Mouse (Mus musculus): ENCODE measurements at regions not wholly inside any gene's neighbourhood (a gene's known extent, or its start where the extent isn't known, plus 50 kb on each side); places are given as distances from the start of the nearest gene placed in this dataset.
A peak's percentile ranks its signal among the peaks of the same experiment; 100 is the strongest.

GRCm38 (mm10) chr11:114303636-114304354 is 236.9 kb upstream of the Sdk2 start:
- no peaks in the 10 kb centered on the region for H3K9me3 ChIP-seq (ENCODE audit: low read length)
- no peak overlapping the region for H3K4me2 ChIP-seq (ENCODE audit: low read depth, low read length)
- H3K36me3 ChIP-seq (ENCODE audit: insufficient read depth, low read length) = no peaks in the 10 kb centered on the region
- no peak overlapping the region for H3K27ac ChIP-seq
- ATAC-seq (peak; percentile 95), DNase-seq (ENCODE audit: low spot score) (peak; percentile 83)
- no peak overlapping the region for H3K4me3 ChIP-seq (ENCODE audit: low read length)
- TF ChIP-seq CTCF (IDR thresholded peaks at IDR 0.05; ENCODE audit: low read depth) = no peak; the same call in 1 of the 2 replicates
- H3K9ac ChIP-seq (replicated peaks; ENCODE audit: low read length) = no peak overlapping the region
- WGBS = 34% methylated on average over 13 of the region's 13 CpGs
- 0 out of 2 replicates have a peak, but pooled peaks cover 4% of the 10 kb centered on the region for H3K4me1 ChIP-seq (ENCODE audit: insufficient read depth, low read length)
- no peaks in the 10 kb centered on the region for H3K27me3 ChIP-seq (ENCODE audit: insufficient read depth, low read length)

GRCm38 (mm10) chr11:114300611-114301319 is 233.9 kb upstream of the Sdk2 start:
- no peak for DNase-seq (ENCODE audit: low spot score)

GRCm38 (mm10) chr11:114296816-114297334 is 230.0 kb upstream of the Sdk2 start:
- Histone ChIP-seq H3K4me3 (ENCODE audit: low read length) (no peak overlapping the region), H3K27me3 (ENCODE audit: insufficient read depth, low read length) (no peaks in the 10 kb centered on the region), H3K27ac (no peak overlapping the region), H3K4me2 (ENCODE audit: low read depth, low read length) (no peak overlapping the region), H3K4me1 (ENCODE audit: insufficient read depth, low read length) (peaks cover 17% of the 10 kb centered on the region), H3K36me3 (ENCODE audit: insufficient read depth, low read length) (no peaks in the 10 kb centered on the region), H3K9ac (replicated peaks; ENCODE audit: low read length) (no peak overlapping the region), H3K9me3 (ENCODE audit: low read length) (no peaks in the 10 kb centered on the region)
- WGBS = 88% methylated on average over 10 of the region's 10 CpGs
- no peak for DNase-seq (ENCODE audit: low spot score)
- no peak for ATAC-seq
- TF ChIP-seq CTCF (IDR thresholded peaks at IDR 0.05; ENCODE audit: low read depth) = no peak

More at GRCm38 (mm10) chr11:114300611-114301319, 233.9 kb upstream of the Sdk2 start:
- Histone ChIP-seq H3K36me3 (ENCODE audit: insufficient read depth, low read length) (no peaks in the 10 kb centered on the region), H3K9ac (replicated peaks; ENCODE audit: low read length) (no peak overlapping the region), H3K27ac (peak overlapping the region; percentile 2; the same call in 1 of the 2 replicates), H3K27me3 (ENCODE audit: insufficient read depth, low read length) (no peaks in the 10 kb centered on the region), H3K4me1 (ENCODE audit: insufficient read depth, low read length) (0 out of 2 replicates have a peak, but pooled peaks cover 4% of the 10 kb centered on the region), H3K4me3 (ENCODE audit: low read length) (no peak overlapping the region), H3K4me2 (ENCODE audit: low read depth, low read length) (no peak overlapping the region), H3K9me3 (ENCODE audit: low read length) (no peaks in the 10 kb centered on the region)
- TF ChIP-seq CTCF (IDR thresholded peaks at IDR 0.05; ENCODE audit: low read depth) = no peak
- no peak for ATAC-seq
- 44% methylated on average over 10 of the region's 10 CpGs for WGBS

- 33% methylated on average over 5 of the region's 5 CpGs for WGBS
- Histone ChIP-seq H3K4me1 (ENCODE audit: insufficient read depth, low read length) (peaks cover 17% of the 10 kb centered on the region), H3K27me3 (ENCODE audit: insufficient read depth, low read length) (no peaks in the 10 kb centered on the region), H3K4me3 (ENCODE audit: low read length) (no peak overlapping the region), H3K9me3 (ENCODE audit: low read length) (no peaks in the 10 kb centered on the region), H3K4me2 (ENCODE audit: low read depth, low read length) (no peak overlapping the region), H3K36me3 (ENCODE audit: insufficient read depth, low read length) (no peaks in the 10 kb centered on the region), H3K27ac (no peak overlapping the region), H3K9ac (replicated peaks; ENCODE audit: low read length) (no peak overlapping the region)
- ATAC-seq (peak; percentile 63; the same call in 1 of the 2 replicates), DNase-seq (ENCODE audit: low spot score) (peak; percentile 80)
- TF ChIP-seq CTCF (IDR thresholded peaks at IDR 0.05; ENCODE audit: low read depth) = no peak
Measured at GRCm38 (mm10) chr11:114294511-114295250, 227.8 kb upstream of the Sdk2 start.

GRCm38 (mm10) chr11:114291258-114291657 is 224.4 kb upstream of the Sdk2 start:
- WGBS = 91% methylated on average over 5 of the region's 5 CpGs

GRCm38 (mm10) chr11:114289946-114290345 is 223.1 kb upstream of the Sdk2 start:
- Histone ChIP-seq H3K9me3 (ENCODE audit: low read length) (no peaks in the 10 kb centered on the region), H3K27me3 (ENCODE audit: insufficient read depth, low read length) (no peaks in the 10 kb centered on the region), H3K27ac (no peak overlapping the region), H3K4me1 (ENCODE audit: insufficient read depth, low read length) (peaks cover 13% of the 10 kb centered on the region), H3K4me2 (ENCODE audit: low read depth, low read length) (no peak overlapping the region), H3K9ac (replicated peaks; ENCODE audit: low read length) (no peak overlapping the region), H3K4me3 (ENCODE audit: low read length) (no peak overlapping the region), H3K36me3 (ENCODE audit: insufficient read depth, low read length) (no peaks in the 10 kb centered on the region)
- peak; percentile 37 for DNase-seq (ENCODE audit: low spot score)
- 30% methylated on average over 1 of the region's 1 CpGs for WGBS
- ATAC-seq = no peak
- no peak for TF ChIP-seq CTCF (IDR thresholded peaks at IDR 0.05; ENCODE audit: low read depth)

More at GRCm38 (mm10) chr11:114291258-114291657, 224.4 kb upstream of the Sdk2 start:
- H3K4me1 ChIP-seq (ENCODE audit: insufficient read depth, low read length) = peaks cover 17% of the 10 kb centered on the region
- no peak overlapping the region for H3K9ac ChIP-seq (replicated peaks; ENCODE audit: low read length)
- no peak overlapping the region for H3K4me3 ChIP-seq (ENCODE audit: low read length)
- H3K9me3 ChIP-seq (ENCODE audit: low read length) = no peaks in the 10 kb centered on the region
- DNase-seq (ENCODE audit: low spot score) (no peak), ATAC-seq (no peak)
- H3K27ac ChIP-seq = no peak overlapping the region
- H3K36me3 ChIP-seq (ENCODE audit: insufficient read depth, low read length) = no peaks in the 10 kb centered on the region
- no peak for TF ChIP-seq CTCF (IDR thresholded peaks at IDR 0.05; ENCODE audit: low read depth)
- no peak overlapping the region for H3K4me2 ChIP-seq (ENCODE audit: low read depth, low read length)
- H3K27me3 ChIP-seq (ENCODE audit: insufficient read depth, low read length) = no peaks in the 10 kb centered on the region
